Mouse (Mus musculus): Measurements from ENCODE around the gene Osbpl11. TPM values are rescaled to one million over a fixed set of nuclear protein-coding genes. Genes with fewer than 3 reads are reported as not detected.

Osbpl11 gene
- total RNA-seq, 2 experiments from 2014 or later: 3.4 to 5.7 TPM

DNA sequence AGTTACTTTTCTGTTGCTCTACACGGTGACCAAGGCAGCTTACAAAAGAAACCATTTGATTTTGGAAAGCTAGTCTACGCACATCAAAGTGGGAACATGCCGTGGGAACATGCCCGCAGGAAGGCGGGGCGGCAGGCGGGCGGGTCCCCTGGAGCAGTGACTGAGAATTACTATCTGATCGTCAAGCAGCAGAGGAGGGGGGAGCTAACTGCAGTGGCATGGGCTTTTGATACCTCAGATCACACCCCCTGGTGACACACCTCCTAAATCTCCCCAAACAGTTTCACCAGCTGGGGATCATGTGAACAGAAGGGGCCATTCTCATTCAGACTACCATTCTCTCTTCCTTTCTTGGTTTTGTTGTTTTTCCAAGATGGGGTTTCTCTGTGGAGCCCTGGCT, 103.7 kb downstream of the Osbpl11 start:
- ATAC-seq (replicated peaks; ENCODE audit: low FRiP score, poor library complexity, severe bottlenecking): no peak

DNA sequence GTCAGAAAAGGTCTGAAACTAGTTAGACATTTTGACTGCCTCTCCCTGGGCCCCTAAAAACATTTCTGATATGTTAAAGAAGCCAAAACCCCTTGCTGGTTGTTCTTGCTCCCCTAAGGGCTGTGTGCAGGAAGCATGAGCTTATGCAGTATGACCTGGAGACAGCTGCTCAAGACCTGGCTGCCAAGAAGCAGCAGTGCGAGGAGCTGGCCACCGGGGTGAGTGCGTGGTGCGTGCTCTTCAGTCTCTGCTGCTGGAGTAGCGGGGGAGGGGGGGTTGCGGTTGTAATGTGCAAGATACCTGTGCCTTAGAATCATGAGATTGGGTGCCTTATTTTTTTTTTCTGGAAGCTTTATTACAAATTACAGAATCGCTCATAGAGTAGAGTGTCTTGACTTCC, 105.1 kb downstream of the Osbpl11 start:
- no peak for ATAC-seq (replicated peaks; ENCODE audit: low FRiP score, poor library complexity, severe bottlenecking)

DNA sequence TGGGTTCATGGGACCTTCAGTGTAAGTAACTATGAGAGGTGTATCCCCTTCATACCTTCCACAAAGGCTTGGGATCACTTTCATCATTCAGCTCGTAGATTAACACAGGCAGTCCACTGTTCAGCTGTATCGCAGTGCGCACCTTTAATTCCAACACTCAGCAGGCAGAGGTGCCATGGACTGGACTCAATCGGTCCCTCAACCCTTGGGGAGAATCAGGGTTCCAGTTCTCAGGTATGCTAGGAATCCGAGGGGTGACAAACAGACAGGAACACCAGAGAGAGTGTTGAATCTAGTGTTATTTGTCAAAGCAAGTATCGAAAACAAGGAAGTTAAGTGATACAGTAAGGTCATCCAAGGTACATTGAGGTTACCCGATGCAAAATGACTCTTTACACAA, 107.4 kb downstream of the Osbpl11 start:
- ATAC-seq (replicated peaks; ENCODE audit: low FRiP score, poor library complexity, severe bottlenecking): no peak

Other genes starting within 250 kb of the Osbpl11 start
- not detected in 2 replicates for gene Iqcg, start 128.9 kb upstream of the Osbpl11 start, total RNA-seq (2015; ENCODE audit: low replicate concordance)
- under 0.01 TPM in 1 of 2 replicates, not detected in the other for gene Iqcg, start 128.9 kb upstream of the Osbpl11 start, total RNA-seq (2017; ENCODE audit: low replicate concordance)
- gene Rpl35a, start 128.6 kb upstream of the Osbpl11 start, total RNA-seq (2015; ENCODE audit: low replicate concordance): 809 and 822 TPM in 2 replicates
- 235 and 511 TPM in 2 replicates for gene Rpl35a, start 128.6 kb upstream of the Osbpl11 start, total RNA-seq (2017; ENCODE audit: low replicate concordance)
- gene Lmln, start 122.5 kb upstream of the Osbpl11 start, total RNA-seq (2015; ENCODE audit: low replicate concordance): 3.2 and 15.1 TPM in 2 replicates
- gene Lmln, start 122.5 kb upstream of the Osbpl11 start, total RNA-seq (2017; ENCODE audit: low replicate concordance): 1.2 and 3.8 TPM in 2 replicates
- 12.3 and 23.9 TPM in 2 replicates for gene Snx4, start 66.4 kb downstream of the Osbpl11 start, total RNA-seq (2015; ENCODE audit: low replicate concordance)
- 7.0 and 14.0 TPM in 2 replicates for gene Snx4, start 66.4 kb downstream of the Osbpl11 start, total RNA-seq (2017; ENCODE audit: low replicate concordance)
- gene Zfp148, start 195.8 kb downstream of the Osbpl11 start, total RNA-seq (2015; ENCODE audit: low replicate concordance): 15.5 and 34.0 TPM in 2 replicates
- gene Zfp148, start 195.8 kb downstream of the Osbpl11 start, total RNA-seq (2017; ENCODE audit: low replicate concordance): 8.6 and 26.7 TPM in 2 replicates

All from erythroid progenitor cell, adult 5-6 weeks (primary cell).